Mouse (Mus musculus) kidney, postnatal 25 days (tissue): ENCODE measurements around the gene Vmn2r43.
"Not testable (repeated sequence)": the region's sequence is repeated elsewhere in the genome, so short reads cannot be mapped to it uniquely, and the experiment has no call there.

Experiments used
- DNase-seq, 2 experiments: peaks; one replicate each; pipeline ENCODE4 v3.0.0; 2021; ENCODE audit warnings: mixed read lengths in 2 of 2

Gene Vmn2r43

DNA sequence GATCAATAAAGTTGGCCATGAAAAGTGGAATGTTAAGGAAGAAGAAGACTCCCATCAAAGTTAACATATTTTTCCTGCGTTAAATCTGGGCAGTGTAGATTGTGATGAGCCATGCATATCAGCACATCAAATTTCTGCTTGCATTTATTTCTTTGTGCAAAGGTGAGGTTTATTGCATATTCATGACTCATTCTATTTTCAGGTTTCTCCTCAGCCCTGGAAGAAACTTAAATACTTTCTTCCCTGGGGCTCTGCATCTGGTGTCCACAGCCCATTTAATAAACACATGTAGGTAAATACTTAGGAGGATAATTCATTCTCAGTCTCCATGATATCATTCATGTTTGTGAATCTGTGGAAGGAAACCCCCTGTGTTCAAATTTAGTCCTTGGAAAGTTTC is at the start of gene Vmn2r43:
Vmn2r43 (minus strand) TSS at position 101 of the 400 bp plus-strand sequence.
- not testable (repeated sequence) for DNase-seq

DNA sequence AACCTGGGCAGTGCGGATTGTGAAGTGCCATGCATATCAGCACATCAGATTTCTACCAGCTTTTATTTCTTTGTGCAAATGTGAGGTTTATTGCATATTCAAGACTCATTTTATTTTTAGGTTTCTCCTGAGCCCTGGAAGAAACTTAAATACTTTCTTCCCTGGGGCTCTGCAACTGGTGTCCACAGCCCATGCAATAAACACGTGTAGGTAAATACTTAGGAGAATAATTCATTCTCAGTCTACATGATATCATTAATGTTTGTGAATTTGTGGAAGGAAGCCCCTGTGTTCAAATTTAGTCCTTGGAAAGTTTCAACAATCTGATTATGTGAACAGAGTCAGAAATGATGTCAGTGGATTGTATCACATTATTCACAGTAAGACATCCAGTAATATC is 60.2 kb downstream of the Vmn2r43 start, which contains the start of gene Vmn2r42:
Vmn2r42 (minus strand) TSS at position 101 of the 400 bp plus-strand sequence.
- DNase-seq, result not testable (repeated sequence)
